Mouse (Mus musculus) embryonic facial prominence, embryonic 12.5 days (tissue): ENCODE measurements around the gene Pakap. TPM values are rescaled to one million over a fixed set of nuclear protein-coding genes. Genes with fewer than 3 reads are reported as not detected.

Experiments used
- ATAC-seq: fragments of 200-750 bp; cut with Nextera tagmentation; 2 replicates; pipeline ENCODE4 v1.8.0; 2017; ENCODE audit not compliant: insufficient number of reproducible peaks, insufficient read depth, low FRiP score, low TSS enrichment
- H3K27ac ChIP-seq: fragments of 300-500 bp; sonication (generic); 2 replicates; pipeline ENCODE4 v1.5.1; 2016; ENCODE audit warnings: mild to moderate bottlenecking
- H3K27me3 ChIP-seq: fragments of 300-500 bp; sonication (generic); 2 replicates; pipeline ENCODE4 v1.6.1; 2016; ENCODE audit warnings: mild to moderate bottlenecking, moderate library complexity
- H3K36me3 ChIP-seq: fragments of 300-500 bp; sonication (generic); 2 replicates; pipeline ENCODE4 v1.6.1; 2016; ENCODE audit warnings: mild to moderate bottlenecking
- H3K4me1 ChIP-seq: fragments of 300-500 bp; sonication (generic); 2 replicates; pipeline ENCODE4 v1.6.1; 2016
- H3K4me2 ChIP-seq: fragments of 300-500 bp; sonication (generic); replicated peaks from 2 replicates; pipeline ENCODE4 v1.6.1; 2016; ENCODE audit warnings: mild to moderate bottlenecking, moderate library complexity
- H3K4me3 ChIP-seq: fragments of 300-500 bp; sonication (generic); 2 replicates; pipeline ENCODE4 v1.5.1; 2016; ENCODE audit warnings: mild to moderate bottlenecking
- H3K9ac ChIP-seq: fragments of 300-500 bp; sonication (generic); 2 replicates; pipeline ENCODE4 v1.6.1; 2016; ENCODE audit warnings: mild to moderate bottlenecking, moderate library complexity
- H3K9me3 ChIP-seq: fragments of 300-500 bp; sonication (generic); 2 replicates; pipeline ENCODE4 v1.6.1; 2016; ENCODE audit warnings: mild to moderate bottlenecking, moderate library complexity
- WGBS: fragments of 180-500 bp; shearing (Covaris S2); methylation state at CpG from one replicate; pipeline ENCODE4 v1.1.7; 2016; 5-methylcytosine and 5-hydroxymethylcytosine counted together
- polyA plus RNA-seq: library from polyadenylated mRNA; unstranded; fragments of >200 nt; fragmentation: Nextera tagmentation; extraction: Ambion mirVana; gene quantifications from 2 replicates; pipeline ENCODE4 v1.2.1, GENCODE M21; 2016

Gene Pakap
- polyA plus RNA-seq, 1 experiment from 2014 or later, result 42.5 TPM

DNA sequence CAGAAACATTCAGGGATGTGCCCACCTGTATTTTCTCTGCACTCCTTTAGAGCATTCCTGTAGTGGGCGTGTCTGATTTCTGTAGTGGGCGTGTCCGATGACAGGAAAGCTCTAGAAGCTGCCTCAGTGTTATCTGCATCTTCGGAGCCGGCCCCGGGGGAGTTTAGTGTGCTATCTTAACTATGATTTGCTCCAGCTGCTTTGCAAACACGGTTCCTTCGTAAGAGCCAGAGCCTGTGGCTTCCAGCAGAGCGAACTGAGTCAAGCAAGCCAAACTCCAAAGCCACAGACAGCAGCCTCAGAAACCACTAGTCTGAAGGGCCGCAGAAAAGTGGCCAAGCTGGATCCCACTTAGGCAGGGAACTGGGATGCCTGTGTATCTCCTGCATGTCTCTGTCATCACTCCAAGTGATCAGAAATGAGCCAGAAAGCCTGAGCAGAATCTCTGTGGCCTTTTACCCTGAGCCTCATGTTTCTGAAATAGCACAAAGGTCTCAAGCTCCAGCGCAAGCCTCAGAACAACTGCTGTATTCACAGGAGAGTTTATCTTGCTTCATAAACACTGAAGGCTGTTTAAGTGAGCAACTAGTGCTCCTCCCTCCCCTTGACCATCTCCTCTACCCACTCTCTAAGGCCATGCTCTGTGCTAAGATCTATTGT, 205.0 kb downstream of the Pakap start:
- Histone ChIP-seq H3K9me3 (no peaks in the 10 kb centered on the region), H3K9ac (no peak overlapping the region), H3K27ac (no peak overlapping the region), H3K36me3 (no peaks in the 10 kb centered on the region), H3K4me2 (no peak overlapping the region), H3K4me1 (peaks cover 7% of the 10 kb centered on the region; the same call in 1 of the 2 replicates), H3K27me3 (no peaks in the 10 kb centered on the region), H3K4me3 (no peak overlapping the region)
- no peak for ATAC-seq
- 41% methylated on average over 11 of the region's 11 CpGs for WGBS

- peaks cover 7% of the 10 kb centered on the region; the same call in 1 of the 2 replicates for H3K4me1 ChIP-seq
- H3K4me2 ChIP-seq, result no peak overlapping the region
- ATAC-seq, result no peak
- no peak overlapping the region for H3K9ac ChIP-seq
- H3K27ac ChIP-seq, result no peak overlapping the region
- no peaks in the 10 kb centered on the region for H3K36me3 ChIP-seq
- H3K27me3 ChIP-seq, result no peaks in the 10 kb centered on the region
- no peaks in the 10 kb centered on the region for H3K9me3 ChIP-seq
- 77% methylated on average over 4 of the region's 4 CpGs for WGBS
- no peak overlapping the region for H3K4me3 ChIP-seq
Measured at GRCm38 (mm10) chr4:57774517-57774916, 206.5 kb downstream of the Pakap start.

GRCm38 (mm10) chr4:57775582-57775981, 207.6 kb downstream of the Pakap start:
- no peak overlapping the region for H3K9ac ChIP-seq
- ATAC-seq, result no peak
- H3K36me3 ChIP-seq, result no peaks in the 10 kb centered on the region
- no peak overlapping the region for H3K27ac ChIP-seq
- H3K4me2 ChIP-seq, result no peak overlapping the region
- H3K27me3 ChIP-seq, result no peaks in the 10 kb centered on the region
- no peak overlapping the region for H3K4me3 ChIP-seq
- H3K9me3 ChIP-seq, result no peaks in the 10 kb centered on the region
- peaks cover 10% of the 10 kb centered on the region for H3K4me1 ChIP-seq

- Histone ChIP-seq H3K4me2 (0 out of 2 replicates have a peak overlapping the region, but pooled peaks have one; percentile 28), H3K4me1 (peaks cover 33% of the 10 kb centered on the region), H3K9me3 (no peaks in the 10 kb centered on the region), H3K9ac (no peak overlapping the region), H3K4me3 (no peak overlapping the region), H3K27me3 (peaks cover 15% of the 10 kb centered on the region), H3K36me3 (no peaks in the 10 kb centered on the region), H3K27ac (peak overlapping the region; percentile 48; the same call in 1 of the 2 replicates)
- ATAC-seq, result no peak
- 15% methylated on average over 4 of the region's 4 CpGs for WGBS
Measured at GRCm38 (mm10) chr4:57780403-57780802, 212.4 kb downstream of the Pakap start.

- ATAC-seq, result no peak
- Histone ChIP-seq H3K9me3 (no peaks in the 10 kb centered on the region), H3K4me3 (no peak overlapping the region), H3K27me3 (peaks cover 15% of the 10 kb centered on the region), H3K4me1 (peaks cover 33% of the 10 kb centered on the region), H3K4me2 (peak overlapping the region; percentile 28), H3K27ac (peak overlapping the region; percentile 48), H3K36me3 (no peaks in the 10 kb centered on the region), H3K9ac (no peak overlapping the region)
- 3% methylated on average over 20 of the region's 20 CpGs for WGBS
Measured at GRCm38 (mm10) chr4:57780833-57781641, 213.1 kb downstream of the Pakap start.

DNA sequence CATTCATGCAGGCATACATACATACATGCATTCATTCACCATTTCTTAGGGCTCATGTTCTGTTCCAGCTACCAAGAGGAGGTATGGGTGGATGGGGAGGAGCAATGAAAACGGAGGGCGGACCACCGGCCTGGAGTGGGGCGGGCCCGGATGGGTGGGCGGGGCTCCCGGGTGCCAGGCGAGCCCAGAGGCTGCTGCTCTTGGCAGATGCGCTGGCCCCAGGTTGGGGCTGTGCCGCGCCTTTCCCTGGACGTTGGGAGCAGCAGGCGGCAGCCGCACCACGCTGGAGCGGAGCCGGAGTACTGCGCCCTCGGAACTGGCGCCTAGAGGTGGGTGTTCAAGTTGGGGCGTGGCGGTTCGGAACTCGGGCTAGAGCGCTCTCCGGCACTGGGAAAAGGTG, 214.0 kb downstream of the Pakap start:
- Histone ChIP-seq H3K36me3 (no peaks in the 10 kb centered on the region), H3K9ac (peak overlapping the region; percentile 44), H3K4me3 (peak overlapping the region; percentile 43), H3K4me2 (peak overlapping the region; percentile 69), H3K9me3 (no peaks in the 10 kb centered on the region), H3K4me1 (peaks cover 33% of the 10 kb centered on the region), H3K27me3 (peaks cover 15% of the 10 kb centered on the region), H3K27ac (no peak overlapping the region)
- WGBS, result under 1% methylated on average over 26 of the region's 26 CpGs
- peak; percentile 84 for ATAC-seq

DNA sequence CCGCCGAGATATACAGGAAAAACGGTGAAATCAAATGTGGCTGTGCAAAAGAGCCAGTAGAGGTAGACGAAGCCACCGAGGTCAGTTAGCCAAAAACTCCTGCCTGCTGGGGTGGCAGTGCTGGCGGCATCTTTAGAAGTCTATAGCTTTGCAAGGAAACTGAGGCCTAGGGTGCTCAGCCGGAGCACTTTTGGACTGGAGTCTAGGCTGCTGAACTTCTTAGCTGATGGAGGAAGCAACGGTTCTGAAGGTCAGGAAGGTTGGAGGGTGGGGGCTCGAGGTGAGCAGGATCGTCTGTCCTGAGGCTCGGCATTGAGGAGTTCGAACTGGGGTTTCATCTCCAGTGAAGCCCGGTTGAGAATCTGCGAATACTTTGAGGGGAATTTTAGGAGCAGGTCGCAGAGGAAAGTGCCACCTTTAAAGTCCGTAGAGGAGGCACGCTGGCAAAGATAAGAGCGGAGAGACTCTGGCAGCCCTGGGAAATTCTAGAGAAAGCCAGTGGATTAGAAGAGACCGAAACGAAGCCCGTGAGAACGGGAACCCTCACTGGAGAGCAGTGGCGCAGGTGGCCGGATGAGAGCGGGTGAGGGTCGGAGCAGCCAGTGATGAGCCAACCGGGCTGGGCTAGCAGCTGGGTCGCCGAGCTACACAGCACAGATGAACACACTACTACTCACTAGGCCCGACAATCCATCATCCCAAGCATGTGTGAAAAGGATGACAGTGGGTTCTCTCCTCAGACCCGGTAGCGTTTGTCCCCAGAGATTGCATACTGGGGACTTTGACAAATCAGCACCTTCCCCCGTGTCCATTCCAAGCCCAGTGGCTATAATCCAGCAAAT, 214.8 kb downstream of the Pakap start:
- peak overlapping the region; percentile 44; the same call in 1 of the 2 replicates for H3K9ac ChIP-seq
- peak overlapping the region; percentile 69 for H3K4me2 ChIP-seq
- peak; percentile 70; the same call in 1 of the 2 replicates for ATAC-seq
- H3K27ac ChIP-seq, result no peak overlapping the region
- WGBS, result 4% methylated on average over 33 of the region's 33 CpGs
- peaks cover 15% of the 10 kb centered on the region for H3K27me3 ChIP-seq
- H3K4me3 ChIP-seq, result peak overlapping the region; percentile 43
- no peaks in the 10 kb centered on the region for H3K36me3 ChIP-seq
- no peaks in the 10 kb centered on the region for H3K9me3 ChIP-seq
- peaks cover 33% of the 10 kb centered on the region for H3K4me1 ChIP-seq

DNA sequence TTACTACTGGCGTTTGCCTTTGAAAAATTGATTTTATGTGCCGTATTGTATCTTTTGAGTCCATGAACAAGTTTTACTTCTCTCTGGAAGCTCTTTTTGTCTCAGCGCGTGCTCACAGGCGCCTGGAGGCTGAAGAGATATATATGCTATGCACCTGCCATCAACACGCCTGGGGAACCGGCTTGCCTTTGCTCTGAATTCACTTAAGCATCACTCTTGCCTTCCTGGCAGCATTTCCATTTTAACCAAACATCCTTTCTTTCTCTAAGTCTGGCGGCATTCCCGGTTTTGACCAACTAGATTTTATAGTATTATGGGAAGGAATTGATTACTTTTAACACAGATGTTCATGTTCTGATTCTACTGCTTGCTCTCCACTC, 215.4 kb downstream of the Pakap start:
- Histone ChIP-seq H3K9me3 (no peaks in the 10 kb centered on the region), H3K4me2 (peak overlapping the region; percentile 69), H3K4me3 (peak overlapping the region; percentile 43), H3K27me3 (peaks cover 15% of the 10 kb centered on the region), H3K9ac (no peak overlapping the region), H3K36me3 (no peaks in the 10 kb centered on the region), H3K27ac (no peak overlapping the region), H3K4me1 (peaks cover 33% of the 10 kb centered on the region)
- 42% methylated on average over 9 of the region's 9 CpGs for WGBS
- no peak for ATAC-seq

- ATAC-seq, result no peak
- Histone ChIP-seq H3K27me3 (peaks cover 15% of the 10 kb centered on the region), H3K4me1 (peaks cover 33% of the 10 kb centered on the region), H3K4me2 (no peak overlapping the region), H3K27ac (no peak overlapping the region), H3K36me3 (no peaks in the 10 kb centered on the region), H3K4me3 (no peak overlapping the region), H3K9me3 (no peaks in the 10 kb centered on the region), H3K9ac (no peak overlapping the region)
- WGBS, result 77% methylated on average over 11 of the region's 11 CpGs
Measured at GRCm38 (mm10) chr4:57783853-57784600, 216.0 kb downstream of the Pakap start.

- H3K9me3 ChIP-seq, result no peaks in the 10 kb centered on the region
- WGBS, result 65% methylated on average over 5 of the region's 5 CpGs
Measured at GRCm38 (mm10) chr4:57788709-57789108, 220.7 kb downstream of the Pakap start.

DNA sequence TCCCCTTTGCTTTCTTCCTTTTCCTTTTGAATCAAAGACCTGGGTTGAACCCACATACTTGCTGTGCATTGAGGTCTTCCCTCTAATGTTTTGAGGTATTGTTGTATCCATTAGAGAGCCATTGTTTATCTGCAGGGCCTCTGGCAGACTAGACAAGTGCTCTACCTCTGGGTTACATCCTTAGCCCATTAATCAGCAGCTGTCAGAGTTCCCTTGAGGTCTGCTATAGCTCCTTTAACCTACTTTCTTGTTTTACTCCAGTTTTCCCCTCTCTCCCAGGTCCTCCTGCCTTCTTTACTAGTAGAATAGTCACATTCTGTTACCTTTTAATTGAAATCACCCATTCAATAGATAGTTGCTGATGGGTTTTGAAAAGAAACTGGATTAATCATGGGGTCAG, 221.1 kb downstream of the Pakap start:
- no peak overlapping the region for H3K9ac ChIP-seq
- no peaks in the 10 kb centered on the region; the same call in 1 of the 2 replicates for H3K4me1 ChIP-seq
- H3K9me3 ChIP-seq, result no peaks in the 10 kb centered on the region
- no peak overlapping the region for H3K4me3 ChIP-seq
- no peaks in the 10 kb centered on the region for H3K36me3 ChIP-seq
- ATAC-seq, result no peak
- H3K27ac ChIP-seq, result no peak overlapping the region
- H3K27me3 ChIP-seq, result no peaks in the 10 kb centered on the region
- H3K4me2 ChIP-seq, result no peak overlapping the region

More at GRCm38 (mm10) chr4:57788709-57789108, 220.7 kb downstream of the Pakap start:
- H3K4me3 ChIP-seq, result no peak overlapping the region
- no peak for ATAC-seq
- H3K36me3 ChIP-seq, result no peaks in the 10 kb centered on the region
- H3K27ac ChIP-seq, result no peak overlapping the region
- H3K27me3 ChIP-seq, result peaks cover 2% of the 10 kb centered on the region
- H3K4me1 ChIP-seq, result 0 out of 2 replicates have a peak, but pooled peaks cover 2% of the 10 kb centered on the region
- H3K9ac ChIP-seq, result no peak overlapping the region
- H3K4me2 ChIP-seq, result no peak overlapping the region
